Mouse (Mus musculus) brain, embryonic 14.5 days (tissue): ENCODE measurements around the gene Ankrd55.

ENCODE experiments used
- CTCF ChIP-seq: fragments of 200-500 bp; IDR thresholded peaks from 2 replicates; pipeline ENCODE4 v1.5.1; 2012; ENCODE audit warnings: inconsistent platforms, mild to moderate bottlenecking, moderate library complexity, borderline replicate concordance; ENCODE audit not compliant: insufficient read depth, insufficient read length; ENCODE audit errors: extremely low read depth
- POLR2A ChIP-seq: fragments of 200-500 bp; IDR thresholded peaks from 2 replicates; pipeline ENCODE4 v1.6.1; 2012; ENCODE audit warnings: mild to moderate bottlenecking, inconsistent platforms, borderline replicate concordance; ENCODE audit not compliant: poor library complexity, insufficient read depth, insufficient read length, severe bottlenecking; ENCODE audit errors: extremely low read depth

DNA sequence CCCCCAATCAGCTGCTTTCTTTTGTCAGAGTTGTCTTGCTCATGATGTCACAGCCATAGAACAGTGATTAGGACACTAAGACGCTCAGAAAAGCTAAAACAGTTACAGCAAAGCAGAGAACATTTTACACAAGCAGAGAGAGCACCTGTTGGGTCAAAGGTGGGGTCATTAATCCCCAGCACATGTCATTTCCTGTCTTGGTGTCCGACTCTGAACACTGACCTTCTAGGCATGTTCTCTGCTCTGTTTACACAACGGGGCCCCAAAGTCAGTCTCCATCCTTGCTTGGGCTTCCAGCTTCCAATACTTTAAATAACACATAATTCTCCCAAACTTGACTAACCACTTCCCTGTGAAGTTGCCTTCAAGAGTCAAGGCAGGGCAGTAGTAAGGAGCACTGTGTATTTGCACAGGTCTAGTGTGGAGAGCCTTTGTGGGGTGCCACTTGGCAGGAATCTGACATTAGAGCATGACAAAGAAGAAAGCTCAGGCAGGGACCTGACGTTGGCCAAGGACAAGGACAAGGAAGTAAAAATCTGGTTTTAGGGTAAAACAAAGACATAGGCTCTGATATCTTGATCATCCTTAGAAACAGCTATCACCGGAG is 123.1 kb downstream of the Ankrd55 start:
- TF ChIP-seq CTCF, result no peak
- no peak for TF ChIP-seq POLR2A
